Mouse (Mus musculus): ENCODE results near the gene Olfr1135. TPM values are rescaled to one million over a fixed set of nuclear protein-coding genes. Genes with fewer than 3 reads are reported as not detected.

Gene Olfr1135
- polyA plus RNA-seq (2015; fragmentation: Nextera tagmentation; extraction: Ambion mirVana), result not detected in 2 replicates

DNA sequence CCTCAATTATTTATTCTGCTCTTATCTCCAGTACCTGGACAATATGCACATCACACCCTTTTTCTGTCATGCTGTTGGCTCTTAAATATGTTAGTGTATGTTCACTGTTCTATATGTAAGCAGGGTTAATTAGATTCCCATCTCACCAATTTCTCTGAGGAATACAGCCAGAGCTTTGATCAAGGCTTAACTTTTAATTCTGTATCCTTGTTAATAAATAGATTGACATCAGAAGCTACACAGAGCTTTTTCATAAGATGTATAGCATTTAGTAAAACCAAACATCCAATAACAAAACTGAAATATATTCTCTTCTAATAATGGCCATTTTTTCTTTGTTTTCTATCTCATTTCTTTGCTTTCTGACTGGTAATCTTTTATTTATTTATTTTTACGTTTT lies at the start of gene Olfr1135:
Olfr1135 (minus strand) TSS at position 101 of the 400 bp plus-strand sequence.
- Histone ChIP-seq H3K9me3 (no peaks in the 10 kb centered on the region), H3K4me3 (no peak within 1 kb of the TSS), H3K36me3 (no peaks in the 10 kb centered on the region), H3K27ac (replicated peaks) (no peak within 1 kb of the TSS), H3K4me2 (no peak within 1 kb of the TSS), H3K4me1 (no peaks in the 10 kb centered on the region), H3K27me3 (replicated peaks) (no peaks in the 10 kb centered on the region), H3K9ac (no peak within 1 kb of the TSS)
- ATAC-seq (ENCODE audit: extremely low read depth, insufficient number of reproducible peaks, low FRiP score, low TSS enrichment), result no peak
- 9% methylated on average over 1 of the region's 1 CpGs for WGBS

DNA sequence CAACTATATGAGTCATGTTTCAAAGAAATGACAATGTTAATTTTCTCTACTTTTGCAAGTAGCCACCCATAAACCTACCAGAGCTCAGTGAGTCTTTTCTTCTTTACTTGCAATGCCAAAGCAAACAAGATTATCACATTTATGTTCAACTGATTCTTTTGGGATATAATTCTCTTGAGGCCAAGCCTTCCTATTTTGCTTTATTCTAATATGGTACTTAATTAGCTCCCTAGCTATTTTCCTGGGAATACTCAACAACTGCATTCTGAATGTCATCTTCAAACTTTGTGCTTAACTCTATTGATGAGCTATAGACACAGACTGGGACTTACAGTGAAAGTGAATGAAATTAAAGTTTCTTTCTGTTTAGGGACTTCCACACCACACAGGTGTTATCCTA lies 39.6 kb upstream of the Olfr1135 start, which contains the start of gene Olfr1137:
Olfr1137 (minus strand) TSS at position 101 of the 400 bp plus-strand sequence.
- no peaks in the 10 kb centered on the region for H3K27me3 ChIP-seq (replicated peaks)
- no peak within 1 kb of the TSS for H3K4me2 ChIP-seq
- no peak within 1 kb of the TSS for H3K9ac ChIP-seq
- no peaks in the 10 kb centered on the region for H3K4me1 ChIP-seq
- H3K9me3 ChIP-seq, result 0 out of 2 replicates have a peak, but pooled peaks cover 3% of the 10 kb centered on the region
- ATAC-seq (ENCODE audit: extremely low read depth, insufficient number of reproducible peaks, low FRiP score, low TSS enrichment), result no peak
- no peak within 1 kb of the TSS for H3K27ac ChIP-seq (replicated peaks)
- no peaks in the 10 kb centered on the region for H3K36me3 ChIP-seq
- H3K4me3 ChIP-seq, result no peak within 1 kb of the TSS

DNA sequence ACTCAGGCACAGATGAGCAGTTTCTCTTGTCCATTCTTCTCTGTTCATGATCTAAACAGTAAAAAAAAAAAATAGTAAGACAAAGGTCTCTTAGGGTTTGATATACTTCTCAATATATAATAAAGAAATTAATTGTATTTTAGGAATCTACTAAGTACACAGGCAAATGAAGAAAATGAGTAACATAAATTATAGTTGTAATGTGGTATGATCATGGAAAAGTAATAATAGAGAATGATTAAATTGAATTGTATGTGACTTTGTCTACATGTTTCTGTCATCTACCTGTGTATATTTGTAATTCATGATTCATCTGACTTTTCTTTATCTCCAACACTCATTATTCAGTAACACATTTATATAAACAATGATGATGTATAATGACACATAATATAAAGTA lies 20.4 kb upstream of the Olfr1135 start, which contains the start of gene Olfr1136:
Olfr1136 (minus strand) TSS at position 101 of the 400 bp plus-strand sequence.
- Histone ChIP-seq H3K9ac (no peak within 1 kb of the TSS), H3K9me3 (no peaks in the 10 kb centered on the region), H3K27ac (replicated peaks) (no peak within 1 kb of the TSS), H3K4me2 (no peak within 1 kb of the TSS), H3K4me1 (no peaks in the 10 kb centered on the region), H3K36me3 (no peaks in the 10 kb centered on the region), H3K27me3 (replicated peaks) (no peaks in the 10 kb centered on the region), H3K4me3 (no peak within 1 kb of the TSS)
- no peak for ATAC-seq (ENCODE audit: extremely low read depth, insufficient number of reproducible peaks, low FRiP score, low TSS enrichment)

DNA sequence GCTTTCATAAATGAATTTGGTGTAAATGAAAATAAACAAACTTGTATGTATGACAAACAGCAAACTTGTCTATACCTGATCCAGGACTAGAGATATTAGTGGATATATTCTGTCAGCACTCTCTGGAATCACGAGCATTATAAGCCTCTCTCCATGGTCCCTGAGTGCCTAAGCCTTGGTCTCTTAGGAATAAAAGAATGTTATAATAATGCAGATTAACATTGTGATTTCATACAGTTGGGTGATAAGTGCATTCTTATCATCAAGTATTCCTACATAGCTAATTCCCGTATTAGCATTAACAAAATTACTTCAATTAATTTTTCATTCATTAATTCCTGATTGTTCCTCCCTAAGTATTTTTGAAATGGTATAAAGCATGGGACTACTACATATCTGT lies 15.1 kb downstream of the Olfr1135 start, which contains the start of gene Olfr1134:
Olfr1134 (minus strand) TSS at position 101 of the 400 bp plus-strand sequence.
- Histone ChIP-seq H3K27ac (replicated peaks) (no peak within 1 kb of the TSS), H3K4me1 (no peaks in the 10 kb centered on the region), H3K4me3 (no peak within 1 kb of the TSS), H3K27me3 (replicated peaks) (no peaks in the 10 kb centered on the region), H3K4me2 (no peak within 1 kb of the TSS), H3K9me3 (no peaks in the 10 kb centered on the region), H3K36me3 (no peaks in the 10 kb centered on the region), H3K9ac (no peak within 1 kb of the TSS)
- 73% methylated on average over 2 of the region's 2 CpGs for WGBS
- no peak for ATAC-seq (ENCODE audit: extremely low read depth, insufficient number of reproducible peaks, low FRiP score, low TSS enrichment)

DNA sequence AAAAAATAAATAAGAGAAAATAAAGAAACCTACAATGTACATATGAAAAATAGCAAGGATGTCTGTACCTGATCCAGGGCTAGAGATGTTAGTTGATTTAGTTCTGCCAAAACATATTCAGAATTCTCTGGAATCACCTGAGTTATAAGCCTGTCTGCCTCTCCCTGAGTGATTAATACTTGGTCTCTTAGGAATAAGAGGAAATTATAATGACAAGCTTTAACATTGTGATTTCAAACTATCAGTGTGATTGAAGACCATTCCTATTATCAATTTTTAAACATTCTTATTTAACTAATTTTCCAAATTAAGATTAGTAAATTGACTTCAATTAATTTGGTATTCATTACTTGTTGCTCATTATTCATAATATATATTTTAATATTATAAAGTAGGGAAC lies 26.2 kb downstream of the Olfr1135 start, which contains the start of gene Olfr1133:
Olfr1133 (minus strand) TSS at position 101 of the 400 bp plus-strand sequence.
- no peak within 1 kb of the TSS for H3K4me3 ChIP-seq
- H3K27ac ChIP-seq (replicated peaks), result no peak within 1 kb of the TSS
- no peaks in the 10 kb centered on the region for H3K36me3 ChIP-seq
- H3K4me2 ChIP-seq, result no peak within 1 kb of the TSS
- H3K9me3 ChIP-seq, result no peaks in the 10 kb centered on the region
- no peaks in the 10 kb centered on the region for H3K27me3 ChIP-seq (replicated peaks)
- no peaks in the 10 kb centered on the region for H3K4me1 ChIP-seq
- no peak within 1 kb of the TSS for H3K9ac ChIP-seq
- ATAC-seq (ENCODE audit: extremely low read depth, insufficient number of reproducible peaks, low FRiP score, low TSS enrichment), result no peak

DNA sequence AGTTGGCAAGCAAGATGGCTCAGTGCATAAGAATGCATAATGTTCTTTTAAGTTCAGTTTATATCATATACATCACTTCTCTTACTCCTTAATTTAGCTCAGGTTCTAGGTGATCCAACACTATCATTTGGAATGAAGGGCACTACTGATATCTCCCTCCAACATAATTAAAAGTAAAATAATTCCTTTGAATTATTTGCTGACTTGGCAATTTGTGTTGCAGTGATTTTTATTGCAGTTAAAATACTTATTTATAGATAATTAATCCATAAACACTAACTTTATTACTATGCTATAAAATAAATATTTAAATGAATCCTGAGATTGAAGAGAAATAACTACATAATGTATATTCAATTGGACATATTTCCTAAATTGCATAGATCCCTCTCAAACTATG lies 31.0 kb downstream of the Olfr1135 start:
- Histone ChIP-seq H3K27ac (replicated peaks) (no peak overlapping the region), H3K36me3 (no peaks in the 10 kb centered on the region), H3K27me3 (replicated peaks) (no peaks in the 10 kb centered on the region), H3K4me2 (no peak overlapping the region), H3K4me1 (no peaks in the 10 kb centered on the region), H3K9ac (no peak overlapping the region), H3K4me3 (no peak overlapping the region), H3K9me3 (no peaks in the 10 kb centered on the region)
- ATAC-seq (ENCODE audit: extremely low read depth, insufficient number of reproducible peaks, low FRiP score, low TSS enrichment), result no peak

DNA sequence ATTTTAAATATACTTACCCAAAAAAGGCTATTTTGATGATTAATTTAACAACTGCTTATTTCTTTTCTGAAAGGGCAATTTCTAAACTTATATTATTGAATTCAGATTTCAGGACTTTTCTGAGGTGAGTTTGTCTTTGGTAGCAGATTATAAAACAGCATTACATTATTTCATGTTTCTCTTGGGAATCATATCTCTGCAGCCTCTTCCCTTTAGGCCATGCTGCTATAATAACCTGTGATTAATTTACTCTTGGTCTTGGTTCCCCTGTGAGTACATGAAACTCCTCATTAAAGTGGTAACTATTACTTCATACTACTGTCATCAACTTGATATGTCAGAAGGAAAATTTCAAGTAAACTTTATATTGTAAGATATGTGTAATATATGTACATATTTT lies 36.0 kb downstream of the Olfr1135 start, which contains the start of gene Olfr1132:
Olfr1132 (minus strand) TSS at position 101 of the 400 bp plus-strand sequence.
- Histone ChIP-seq H3K4me3 (no peak within 1 kb of the TSS), H3K36me3 (no peaks in the 10 kb centered on the region), H3K9ac (no peak within 1 kb of the TSS), H3K9me3 (no peaks in the 10 kb centered on the region), H3K27me3 (replicated peaks) (no peaks in the 10 kb centered on the region), H3K27ac (replicated peaks) (no peak within 1 kb of the TSS), H3K4me2 (no peak within 1 kb of the TSS), H3K4me1 (no peaks in the 10 kb centered on the region)
- no peak for ATAC-seq (ENCODE audit: extremely low read depth, insufficient number of reproducible peaks, low FRiP score, low TSS enrichment)

DNA sequence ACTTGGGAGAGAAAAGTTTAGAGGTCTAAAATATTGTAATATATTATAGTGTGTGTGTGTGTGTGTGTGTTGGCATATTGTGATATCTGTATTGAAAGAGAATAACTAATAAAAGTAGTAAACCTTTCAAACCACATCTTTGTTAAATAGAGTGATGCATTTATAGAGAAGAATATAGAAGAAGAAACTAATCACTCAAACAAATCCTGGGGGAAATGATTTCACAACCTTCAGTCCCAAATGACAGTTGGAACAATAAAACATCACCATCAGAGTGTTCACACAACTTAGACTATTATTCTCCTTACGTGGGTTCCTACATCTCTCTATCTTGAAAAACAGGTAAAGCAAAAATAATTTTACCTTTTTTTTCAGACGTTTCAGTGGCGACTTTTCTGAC lies 46.7 kb downstream of the Olfr1135 start, which contains the start of gene Olfr1131:
Olfr1131 (plus strand) TSS at position 301 of the 400 bp plus-strand sequence.
- Histone ChIP-seq H3K27ac (replicated peaks) (no peak within 1 kb of the TSS), H3K9me3 (no peaks in the 10 kb centered on the region), H3K9ac (no peak within 1 kb of the TSS), H3K4me3 (no peak within 1 kb of the TSS), H3K36me3 (no peaks in the 10 kb centered on the region), H3K4me1 (no peaks in the 10 kb centered on the region), H3K4me2 (no peak within 1 kb of the TSS), H3K27me3 (replicated peaks) (no peaks in the 10 kb centered on the region)
- 54% methylated on average over 3 of the region's 3 CpGs for WGBS
- no peak for ATAC-seq (ENCODE audit: extremely low read depth, insufficient number of reproducible peaks, low FRiP score, low TSS enrichment)

Other genes starting within 250 kb of the Olfr1135 start
- gene Olfr1124, start 243.4 kb downstream of the Olfr1135 start, polyA plus RNA-seq (2015; fragmentation: Nextera tagmentation; extraction: Ambion mirVana), result 0.05 and 0.08 TPM in 2 replicates
- gene Olfr1126, start 219.7 kb downstream of the Olfr1135 start, polyA plus RNA-seq (2015; fragmentation: Nextera tagmentation; extraction: Ambion mirVana), result not detected in 2 replicates
- not detected in 2 replicates for gene Pramel7, start 176.6 kb downstream of the Olfr1135 start, polyA plus RNA-seq (2015; fragmentation: Nextera tagmentation; extraction: Ambion mirVana)
- not detected in 2 replicates for gene Pramel6, start 167.1 kb downstream of the Olfr1135 start, polyA plus RNA-seq (2015; fragmentation: Nextera tagmentation; extraction: Ambion mirVana)
- gene Olfr153, start 141.9 kb downstream of the Olfr1135 start, polyA plus RNA-seq (2015; fragmentation: Nextera tagmentation; extraction: Ambion mirVana), result not detected in 2 replicates
- not detected in 2 replicates for gene Olfr1128, start 128.1 kb downstream of the Olfr1135 start, polyA plus RNA-seq (2015; fragmentation: Nextera tagmentation; extraction: Ambion mirVana)
- not detected in 2 replicates for gene Olfr1129, start 99.8 kb downstream of the Olfr1135 start, polyA plus RNA-seq (2015; fragmentation: Nextera tagmentation; extraction: Ambion mirVana)
- not detected in 2 replicates for gene Olfr1130, start 67.5 kb downstream of the Olfr1135 start, polyA plus RNA-seq (2015; fragmentation: Nextera tagmentation; extraction: Ambion mirVana)
- not detected in 2 replicates for gene Olfr1131, start 46.6 kb downstream of the Olfr1135 start, polyA plus RNA-seq (2015; fragmentation: Nextera tagmentation; extraction: Ambion mirVana)
- gene Olfr1132, start 36.1 kb downstream of the Olfr1135 start, polyA plus RNA-seq (2015; fragmentation: Nextera tagmentation; extraction: Ambion mirVana), result not detected in 2 replicates
- gene Olfr1133, start 26.3 kb downstream of the Olfr1135 start, polyA plus RNA-seq (2015; fragmentation: Nextera tagmentation; extraction: Ambion mirVana), result not detected in 2 replicates
- gene Olfr1134, start 15.2 kb downstream of the Olfr1135 start, polyA plus RNA-seq (2015; fragmentation: Nextera tagmentation; extraction: Ambion mirVana), result not detected in 2 replicates
- not detected in 2 replicates for gene Olfr1136, start 20.3 kb upstream of the Olfr1135 start, polyA plus RNA-seq (2015; fragmentation: Nextera tagmentation; extraction: Ambion mirVana)
- not detected in 2 replicates for gene Olfr1137, start 39.5 kb upstream of the Olfr1135 start, polyA plus RNA-seq (2015; fragmentation: Nextera tagmentation; extraction: Ambion mirVana)
- gene Olfr1138, start 66.3 kb upstream of the Olfr1135 start, polyA plus RNA-seq (2015; fragmentation: Nextera tagmentation; extraction: Ambion mirVana), result not detected in 2 replicates
- gene Olfr1140, start 70.1 kb upstream of the Olfr1135 start, polyA plus RNA-seq (2015; fragmentation: Nextera tagmentation; extraction: Ambion mirVana), result not detected in 2 replicates
- gene Olfr1141, start 80.3 kb upstream of the Olfr1135 start, polyA plus RNA-seq (2015; fragmentation: Nextera tagmentation; extraction: Ambion mirVana), result not detected in 2 replicates
- not detected in 2 replicates for gene Olfr152, start 105.8 kb upstream of the Olfr1135 start, polyA plus RNA-seq (2015; fragmentation: Nextera tagmentation; extraction: Ambion mirVana)
- gene Olfr1143, start 126.9 kb upstream of the Olfr1135 start, polyA plus RNA-seq (2015; fragmentation: Nextera tagmentation; extraction: Ambion mirVana), result not detected in 2 replicates
- gene Olfr1145, start 136.2 kb upstream of the Olfr1135 start, polyA plus RNA-seq (2015; fragmentation: Nextera tagmentation; extraction: Ambion mirVana), result not detected in 2 replicates
- not detected in 2 replicates for gene Olfr1148, start 156.9 kb upstream of the Olfr1135 start, polyA plus RNA-seq (2015; fragmentation: Nextera tagmentation; extraction: Ambion mirVana)
- gene Olfr1150-ps1, start 170.3 kb upstream of the Olfr1135 start, polyA plus RNA-seq (2015; fragmentation: Nextera tagmentation; extraction: Ambion mirVana), result not detected in 2 replicates
- not detected in 2 replicates for gene Olfr1151, start 182.2 kb upstream of the Olfr1135 start, polyA plus RNA-seq (2015; fragmentation: Nextera tagmentation; extraction: Ambion mirVana)
- not detected in 2 replicates for gene Olfr1152, start 192.8 kb upstream of the Olfr1135 start, polyA plus RNA-seq (2015; fragmentation: Nextera tagmentation; extraction: Ambion mirVana)
- not detected in 2 replicates for gene Olfr1153, start 221.3 kb upstream of the Olfr1135 start, polyA plus RNA-seq (2015; fragmentation: Nextera tagmentation; extraction: Ambion mirVana)
- not detected in 2 replicates for gene Olfr1154, start 231.5 kb upstream of the Olfr1135 start, polyA plus RNA-seq (2015; fragmentation: Nextera tagmentation; extraction: Ambion mirVana)